Comparison of ENCODE assay signal across 9 mouse cellular contexts in genomic region chr17:49530215-49530614, GRCm38 (mm10). TPM values are rescaled to one million over a fixed set of nuclear protein-coding genes. Genes with fewer than 3 reads are reported as not detected.
A peak's percentile ranks its signal among the peaks of the same experiment; 100 is the strongest.
DNase-seq lines count a peak whose midpoint lies in the region; ATAC-seq and TF ChIP-seq lines count a peak whose summit lies in the region.
"Had no signal": no experiment of that assay in that cellular context is flagged by ENCODE, and none has a peak within 500 bp of the region (broad histone marks: within the 10 kb centered on the region; RNA-seq: fewer than 3 reads in every experiment).

No protein-coding gene starts in this region.

- intact Hi-C loops in gastrocnemius, postnatal 14 days (cut with DNase I; ENCODE audit: low total_unique reads), result no loop called here

- H3K27me3 ChIP-seq in thymus, adult 2 months (ENCODE audit: control insufficient read depth, insufficient read depth, low read length), result no peaks in the 10 kb centered on the region
- no peaks in the 10 kb centered on the region for H3K27me3 ChIP-seq in kidney, embryonic 14.5 days (ENCODE audit: control insufficient read depth, insufficient read depth, low read length)
- no peaks in the 10 kb centered on the region for H3K27me3 ChIP-seq in midbrain, embryonic 14.5 days (ENCODE audit: control insufficient read depth, insufficient read depth, low read length)
- H3K27me3 ChIP-seq: neural tube, embryonic 13.5 days had no signal

- no peak for TF ChIP-seq CTCF in thymus, adult 2 months (IDR thresholded peaks at IDR 0.05; ENCODE audit: borderline replicate concordance, control insufficient read depth, extremely low read depth, insufficient read depth, low read length, poor library complexity)

- no peaks in the 10 kb centered on the region for H3K9me3 ChIP-seq in kidney, embryonic 14.5 days (ENCODE audit: control insufficient read depth, low read length)
- no peaks in the 10 kb centered on the region for H3K9me3 ChIP-seq in midbrain, embryonic 14.5 days (ENCODE audit: control insufficient read depth, low read length)
- H3K9me3 ChIP-seq: neural tube, embryonic 13.5 days had no signal

- H3K36me3 ChIP-seq in thymus, adult 2 months (ENCODE audit: control insufficient read depth, insufficient read depth, low read length), result no peaks in the 10 kb centered on the region
- H3K36me3 ChIP-seq in kidney, embryonic 14.5 days (ENCODE audit: control insufficient read depth, insufficient read depth, low read length), result no peaks in the 10 kb centered on the region
- no peaks in the 10 kb centered on the region for H3K36me3 ChIP-seq in midbrain, embryonic 14.5 days (ENCODE audit: control insufficient read depth, insufficient read depth, low read length)
- H3K36me3 ChIP-seq: neural tube, embryonic 13.5 days had no signal

- H3K4me1 ChIP-seq in thymus, adult 2 months (replicated peaks; ENCODE audit: control insufficient read depth, insufficient read depth, low read length), result no peaks in the 10 kb centered on the region
- H3K4me1 ChIP-seq in kidney, embryonic 14.5 days (ENCODE audit: control insufficient read depth, insufficient read depth, low read length), result no peaks in the 10 kb centered on the region
- H3K4me1 ChIP-seq in midbrain, embryonic 14.5 days (ENCODE audit: control insufficient read depth, insufficient read depth, low read length), result no peaks in the 10 kb centered on the region; the same call in 1 of the 2 replicates

- peak; percentile 36; the same call in 1 of the 2 replicates for ATAC-seq in kidney, embryonic 14.5 days (ENCODE audit: low FRiP score, low TSS enrichment)
- no peak for ATAC-seq in midbrain, embryonic 14.5 days (ENCODE audit: low FRiP score, low TSS enrichment)
- ATAC-seq in erythroblast, adult 5-6 weeks (replicated peaks; ENCODE audit: low FRiP score, poor library complexity, severe bottlenecking), result no peak; the same call in 1 of the 2 replicates

- no peak overlapping the region for H3K4me3 ChIP-seq in thymus, adult 2 months (ENCODE audit: control insufficient read depth, insufficient read depth, low read length)
- no peak overlapping the region for H3K4me3 ChIP-seq in kidney, embryonic 14.5 days (ENCODE audit: low read length)
- no peak overlapping the region for H3K4me3 ChIP-seq in midbrain, embryonic 14.5 days (replicated peaks; ENCODE audit: low read depth, low read length)
- H3K4me3 ChIP-seq: neural tube, embryonic 13.5 days had no signal

- TF ChIP-seq POLR2A in thymus, adult 2 months (IDR thresholded peaks at IDR 0.05; ENCODE audit: control insufficient read depth, extremely low read depth, insufficient read depth, low read length, poor library complexity), result no peak

- WGBS in thymus, adult 2 months, result 39% methylated on average over 3 of the region's 3 CpGs
- WGBS in kidney, embryonic 14.5 days, result 24% methylated on average over 3 of the region's 3 CpGs
- 24% methylated on average over 3 of the region's 3 CpGs for WGBS in midbrain, embryonic 14.5 days

- H3K4me2 ChIP-seq in kidney, embryonic 14.5 days (replicated peaks; ENCODE audit: low read depth, low read length), result no peak overlapping the region
- H3K4me2 ChIP-seq in midbrain, embryonic 14.5 days (ENCODE audit: low read length), result no peak overlapping the region
- H3K4me2 ChIP-seq: neural tube, embryonic 13.5 days had no signal

- H3K9ac ChIP-seq in kidney, embryonic 14.5 days (ENCODE audit: low read depth, low read length), result no peak overlapping the region
- no peak overlapping the region for H3K9ac ChIP-seq in midbrain, embryonic 14.5 days (replicated peaks; ENCODE audit: low read length)
- H3K9ac ChIP-seq: neural tube, embryonic 13.5 days had no signal

- peak; percentile 31 for DNase-seq in gastrocnemius, postnatal 14 days
- DNase-seq in gastrocnemius, postnatal 4 days (ENCODE audit: low spot score in 2 of 2), result no peak
- DNase-seq in thymus, adult 2 months, result peak; percentile 23
- no peak for DNase-seq in thymus, adult 18-20 months
- DNase-seq in cerebellum, adult 9-10 months, result peak; percentile 81
- peak; percentile 62 for DNase-seq in midbrain, embryonic 14.5 days

- H3K27ac ChIP-seq in thymus, adult 2 months (ENCODE audit: control insufficient read depth, insufficient read depth, low read length), result no peak overlapping the region
- no peak overlapping the region for H3K27ac ChIP-seq in kidney, embryonic 14.5 days (ENCODE audit: low read depth, low read length)
- no peak overlapping the region for H3K27ac ChIP-seq in midbrain, embryonic 14.5 days (replicated peaks; ENCODE audit: low read depth, low read length)
- H3K27ac ChIP-seq: neural tube, embryonic 13.5 days had no signal

RNA-seq across cellular contexts. Expression of gene Daam2, which starts 33.9 kb away (rescaled TPM):
- 1 to 10 TPM; 9.2 to 9.7 TPM for total RNA-seq in gastrocnemius, postnatal 14 days (2021)
- total RNA-seq in gastrocnemius, postnatal 4 days (2021), result 10 to 100 TPM; 16.4 to 18.6 TPM
- 0.46 and 0.62 TPM in 2 replicates for polyA plus RNA-seq in thymus, adult 2 months (2012; rRNA removed)
- 4.7 and 7.9 TPM in 2 replicates for polyA plus RNA-seq in kidney, embryonic 14.5 days (2014; fragmentation: Nextera tagmentation; extraction: Ambion mirVana)
- polyA plus RNA-seq in midbrain, embryonic 14.5 days (2014; fragmentation: Nextera tagmentation; extraction: Ambion mirVana), result 1.8 and 2.1 TPM in 2 replicates
- not detected in 2 replicates for total RNA-seq in erythroblast, adult 5-6 weeks (2015; ENCODE audit: low replicate concordance)
- 0.56 TPM in 1 of 2 replicates, not detected in the other for total RNA-seq in erythroblast, adult 5-6 weeks (2017; ENCODE audit: low replicate concordance)

Comparison
In these comparisons a context has a peak if more than half of its experiments do, and no peak if none do; other contexts are left out.
1. DNase-seq: peak in gastrocnemius, postnatal 14 days (single experiment), thymus, adult 2 months (single experiment), cerebellum, adult 9-10 months (single experiment) and midbrain, embryonic 14.5 days (single experiment); none in gastrocnemius, postnatal 4 days (0 of 2) and thymus, adult 18-20 months (0 of 2).
2. RNA of gene Daam2, which starts 33.9 kb away (total RNA-seq): 16.4 to 18.6 TPM in gastrocnemius, postnatal 4 days and 9.2 to 9.7 TPM in gastrocnemius, postnatal 14 days; 0.56 TPM in erythroblast, adult 5-6 weeks; every median in the first group is over 4 times any median in the second.